Mouse (Mus musculus) adrenal gland, adult 18-20 months (tissue): ENCODE measurements at regions not wholly inside any gene's neighbourhood (a gene's known extent, or its start where the extent isn't known, plus 50 kb on each side); places are given as distances from the start of the nearest gene placed in this dataset.
A peak's percentile ranks its signal among the peaks of the same experiment; 100 is the strongest.

Source experiments
- DNase-seq, 2 experiments: peaks; one replicate each; pipeline ENCODE4 v3.0.0; 2021 to 2022; ENCODE audit warnings: low spot score in 2 of 2

- DNase-seq: no peak
These were observed 56.7 kb upstream of the Rasgrp1 start for GRCm38 (mm10) chr2:117399487-117399886.

- no peak for DNase-seq
These were observed 60.8 kb upstream of the Rasgrp1 start for GRCm38 (mm10) chr2:117403425-117404175.

- no peak for DNase-seq
These were observed 62.7 kb upstream of the Rasgrp1 start for GRCm38 (mm10) chr2:117405453-117405852.

GRCm38 (mm10) chr2:117408241-117408640, 65.4 kb upstream of the Rasgrp1 start:
- DNase-seq: no peak

- DNase-seq: no peak
These were observed 69.3 kb upstream of the Rasgrp1 start for GRCm38 (mm10) chr2:117412045-117412606.

GRCm38 (mm10) chr2:117417229-117417970, 74.6 kb upstream of the Rasgrp1 start:
- no peak for DNase-seq

GRCm38 (mm10) chr2:117418121-117418615, 75.4 kb upstream of the Rasgrp1 start:
- DNase-seq: no peak

- DNase-seq: no peak
These were observed 75.9 kb upstream of the Rasgrp1 start for GRCm38 (mm10) chr2:117418711-117419110.

GRCm38 (mm10) chr2:117421376-117421775, 78.6 kb upstream of the Rasgrp1 start:
- no peak for DNase-seq

- DNase-seq: no peak
These were observed 80.0 kb upstream of the Rasgrp1 start for GRCm38 (mm10) chr2:117422756-117423155.

- no peak for DNase-seq
These were observed 86.4 kb upstream of the Rasgrp1 start for GRCm38 (mm10) chr2:117429205-117429604.

- DNase-seq: no peak
These were observed 89.2 kb upstream of the Rasgrp1 start for GRCm38 (mm10) chr2:117432010-117432409.

- no peak for DNase-seq
These were observed 90.1 kb upstream of the Rasgrp1 start for GRCm38 (mm10) chr2:117432923-117433322.

GRCm38 (mm10) chr2:117433482-117433881, 90.7 kb upstream of the Rasgrp1 start:
- DNase-seq: no peak

- no peak for DNase-seq
These were observed 95.3 kb upstream of the Rasgrp1 start for GRCm38 (mm10) chr2:117438079-117438478.

- peak; percentile 64 to 71 for DNase-seq
These were observed 96.0 kb upstream of the Rasgrp1 start for GRCm38 (mm10) chr2:117438586-117439371.

GRCm38 (mm10) chr2:117439372-117440183, 96.8 kb upstream of the Rasgrp1 start:
- peak in 1 of 2 experiments; percentile 8 for DNase-seq

- peak in 1 of 2 experiments; percentile 18 for DNase-seq
These were observed 98.0 kb upstream of the Rasgrp1 start for GRCm38 (mm10) chr2:117440801-117441281.

- no peak for DNase-seq
These were observed 100.1 kb upstream of the Rasgrp1 start for GRCm38 (mm10) chr2:117442862-117443261.

GRCm38 (mm10) chr2:117444671-117445070, 101.9 kb upstream of the Rasgrp1 start:
- peak; percentile 15 to 33 for DNase-seq
